20 mouse cellular contexts compared by ENCODE assay signal in the genomic region with DNA sequence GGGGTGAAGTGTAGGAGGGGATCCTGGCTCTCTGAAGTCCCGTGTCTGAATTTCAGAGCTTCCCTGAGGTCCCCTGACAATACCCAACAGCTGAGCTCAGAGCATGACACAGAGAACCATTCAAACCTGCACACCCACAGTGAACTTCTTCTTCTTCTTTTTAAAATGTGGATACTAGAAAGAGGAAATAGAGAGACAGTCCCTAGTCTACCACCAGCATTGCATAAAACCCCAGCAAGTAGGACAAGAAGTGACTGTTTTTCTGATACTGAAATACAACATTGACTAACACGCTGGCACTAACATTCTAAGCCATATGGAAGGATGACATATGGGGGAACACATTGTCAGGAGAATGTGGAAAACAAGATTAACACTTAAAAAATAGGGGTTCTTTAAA. TPM values are rescaled to one million over a fixed set of nuclear protein-coding genes. Genes with fewer than 3 reads are reported as not detected.
DNase-seq lines count a peak whose midpoint lies in the region; TF ChIP-seq lines count a peak whose summit lies in the region.
"Had no signal": no experiment of that assay in that cellular context is flagged by ENCODE, and none has a peak within 500 bp of the region (broad histone marks: within the 10 kb centered on the region; RNA-seq: fewer than 3 reads in every experiment).

No protein-coding gene starts in this region.

- H3K27me3 ChIP-seq in spleen, adult 2 months (ENCODE audit: control insufficient read depth, insufficient read depth, low read length): no peaks in the 10 kb centered on the region
- H3K27me3 ChIP-seq: forebrain, embryonic 15.5 days; hindbrain, embryonic 13.5 days had no signal

- TF ChIP-seq POLR2A in spleen, adult 2 months (IDR thresholded peaks at IDR 0.05; ENCODE audit: low read depth, low read length): no peak

- WGBS in spleen, adult 2 months: 19% methylated on average over 2 of the region's 2 CpGs

- H3K4me3 ChIP-seq in spleen, adult 2 months (ENCODE audit: extremely low read depth, insufficient read depth, insufficient read length): no peak overlapping the region
- H3K4me3 ChIP-seq: forebrain, embryonic 15.5 days; hindbrain, embryonic 13.5 days; liver, embryonic 13.5 days had no signal

- DNase-seq in layer of hippocampus, adult 18-20 months (ENCODE audit: low spot score in 2 of 2): peak; percentile 5 to 74
- DNase-seq in layer of hippocampus, postnatal 25 days (ENCODE audit: extremely low spot score in 1 of 2, low spot score in 1 of 2): no peak
- DNase-seq in spleen, adult 2 months (ENCODE audit: low read depth in 1 of 2, low spot score in 2 of 2): peak in 1 of 2 experiments; percentile 39
- no peak for DNase-seq in spleen, postnatal 14 days (ENCODE audit: low spot score in 2 of 2)
- peak; percentile 19 for DNase-seq in layer of hippocampus, adult 9-11 months
- no peak for DNase-seq in thymus, postnatal 4 days
- no peak for DNase-seq in urinary bladder, postnatal 25 days (ENCODE audit: low spot score)
- DNase-seq in urinary bladder, adult 2 months (ENCODE audit: low spot score): no peak
- DNase-seq: cerebellum, adult 8-10 months; kidney, adult 11 months; kidney, postnatal 25 days; liver, embryonic 13.5 days; right cerebral cortex, postnatal 25 days had no signal

- TF ChIP-seq CTCF in spleen, adult 2 months (IDR thresholded peaks at IDR 0.05; ENCODE audit: extremely low read depth, insufficient read depth, insufficient read length, insufficient replicate concordance): no peak

- H3K27ac ChIP-seq in spleen, adult 2 months (ENCODE audit: insufficient read depth, low read length): peak overlapping the region; percentile 41; the same call in 1 of the 2 replicates
- H3K27ac ChIP-seq: forebrain, embryonic 15.5 days; hindbrain, embryonic 13.5 days; liver, embryonic 13.5 days; stomach, postnatal 0 days had no signal

- no peaks in the 10 kb centered on the region for H3K36me3 ChIP-seq in spleen, adult 2 months (ENCODE audit: control insufficient read depth, insufficient read depth, low read length)
- H3K36me3 ChIP-seq: forebrain, embryonic 15.5 days; hindbrain, embryonic 13.5 days; liver, embryonic 13.5 days had no signal

- peaks cover 9% of the 10 kb centered on the region; the same call in 1 of the 2 replicates for H3K4me1 ChIP-seq in spleen, adult 2 months (ENCODE audit: control insufficient read depth, insufficient read depth, insufficient read length)
- H3K4me1 ChIP-seq: forebrain, embryonic 15.5 days; hindbrain, embryonic 13.5 days; liver, embryonic 13.5 days had no signal

RNA-seq across cellular contexts. Expression of a gene that starts 11.3 kb away (rescaled TPM):
- not detected for total RNA-seq in layer of hippocampus, adult 18-20 months (2021)
- total RNA-seq in layer of hippocampus, postnatal 25 days (2021): not detected
- not detected in 2 replicates for polyA plus RNA-seq in spleen, adult 2 months (2012; rRNA removed)
- not detected in 2 replicates for polyA plus RNA-seq in urinary bladder, adult 2 months (2012; rRNA removed)
- total RNA-seq: left cerebral cortex, postnatal 14 days; megakaryocyte-erythroid progenitor cell, adult 5-6 weeks had no signal
- polyA plus RNA-seq: forebrain, embryonic 15.5 days; heart, embryonic 16.5 days; hindbrain, embryonic 13.5 days; liver, embryonic 13.5 days; stomach, postnatal 0 days had no signal

RNA-seq across cellular contexts. Expression of a gene that starts 38.4 kb away (rescaled TPM):
- under 1 TPM in 1 of 2 experiments, not detected in 1; 0.30 TPM for total RNA-seq in layer of hippocampus, adult 18-20 months (2021)
- total RNA-seq in layer of hippocampus, postnatal 25 days (2021): not detected
- 2.1 and 2.6 TPM in 2 replicates for polyA plus RNA-seq in spleen, adult 2 months (2012; rRNA removed)
- 1.7 and 2.2 TPM in 2 replicates for polyA plus RNA-seq in urinary bladder, adult 2 months (2012; rRNA removed)
- total RNA-seq: left cerebral cortex, postnatal 14 days; megakaryocyte-erythroid progenitor cell, adult 5-6 weeks had no signal
- polyA plus RNA-seq: forebrain, embryonic 15.5 days; hindbrain, embryonic 13.5 days; liver, embryonic 13.5 days had no signal

RNA-seq across cellular contexts. Expression of a gene that starts 45.8 kb away (rescaled TPM):
- not detected for total RNA-seq in layer of hippocampus, adult 18-20 months (2021)
- total RNA-seq in layer of hippocampus, postnatal 25 days (2021): not detected
- not detected in 2 replicates for polyA plus RNA-seq in spleen, adult 2 months (2012; rRNA removed)
- polyA plus RNA-seq in urinary bladder, adult 2 months (2012; rRNA removed): not detected in 2 replicates
- total RNA-seq: left cerebral cortex, postnatal 14 days; megakaryocyte-erythroid progenitor cell, adult 5-6 weeks had no signal
- polyA plus RNA-seq: forebrain, embryonic 15.5 days; gonadal fat pad, adult 2 months; heart, embryonic 16.5 days; hindbrain, embryonic 13.5 days; liver, embryonic 13.5 days; stomach, postnatal 0 days had no signal

Comparison
In these comparisons a context has a peak if more than half of its experiments do, and no peak if none do; other contexts are left out.
1. DNase-seq: peak in layer of hippocampus, adult 18-20 months (2 of 2) and layer of hippocampus, adult 9-11 months (single experiment); none in layer of hippocampus, postnatal 25 days (0 of 2), spleen, postnatal 14 days (0 of 2), thymus, postnatal 4 days (single experiment), urinary bladder, postnatal 25 days (single experiment) and urinary bladder, adult 2 months (single experiment).